Mouse (Mus musculus) liver, adult 2 months (tissue): ENCODE results near the gene Lgals12.

ENCODE experiments used
- CTCF ChIP-seq: fragments of 200-500 bp; IDR thresholded peaks from 2 replicates; pipeline ENCODE4 v1.5.1; 2011; ENCODE audit warnings: low read depth, low read length, control low read depth
- POLR2A ChIP-seq: fragments of 200-500 bp; IDR thresholded peaks from 2 replicates; pipeline ENCODE4 v1.6.1; 2011; ENCODE audit warnings: low read length, control low read depth; ENCODE audit not compliant: insufficient read depth; ENCODE audit errors: extremely low read depth

GRCm38 (mm10) chr19:7568364-7568763 lies 38.6 kb downstream of the Lgals12 start:
- TF ChIP-seq CTCF (no peak), POLR2A (no peak)
